Mouse (Mus musculus) mature B cell (primary cell): ENCODE results near the gene Zbtb46.

Experiments used
- in situ Hi-C: fragments of 300-500 bp; cut with MboI; formaldehyde crosslinking; loops from 2 replicates; pipeline ENCODE4 v1.14.3; 2019

Gene Zbtb46

GRCm38 (mm10) chr2:181365655-181366075 lies 93.6 kb downstream of the Zbtb46 start:
- in situ Hi-C loops: no loop called here

DNA sequence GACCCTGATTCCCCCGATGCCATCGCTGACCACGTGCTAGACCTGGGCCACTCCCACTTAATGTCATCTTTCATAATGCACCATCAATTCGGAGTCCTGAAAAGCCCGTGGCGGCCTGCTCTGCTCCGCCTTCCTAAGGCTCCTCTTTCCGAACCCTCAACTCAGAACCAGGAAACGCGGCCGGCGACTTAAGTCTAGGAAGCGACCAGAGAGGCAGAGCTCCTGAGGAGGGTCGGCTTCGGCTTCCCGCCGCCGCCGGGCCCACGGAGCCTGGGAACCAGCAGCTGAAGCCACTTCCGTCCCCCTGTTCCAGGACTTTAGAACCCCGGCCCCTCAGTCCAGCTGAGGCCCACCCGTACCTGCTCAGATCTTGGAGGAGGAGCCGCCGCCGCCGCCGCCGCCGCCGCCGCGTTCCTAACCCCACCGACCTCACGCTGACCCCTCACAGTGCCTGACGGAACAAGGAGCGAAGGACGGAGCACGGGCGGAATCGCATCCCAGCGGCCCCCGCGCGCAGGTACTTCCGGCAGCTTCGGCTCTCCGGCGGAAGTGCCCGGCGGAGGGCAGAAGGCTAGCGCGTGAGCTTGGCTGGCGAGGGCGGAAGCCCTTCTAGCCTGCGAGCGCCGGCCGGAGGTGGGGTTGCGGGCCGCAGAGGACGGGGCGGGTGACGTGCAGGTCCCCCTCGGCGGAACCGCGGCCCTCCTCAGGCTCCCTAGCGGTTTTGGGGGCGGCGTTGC lies 94.2 kb downstream of the Zbtb46 start, which contains the start of the genes Zgpat and Arfrp1:
TSS of gene Zgpat (plus strand) at position 69 of the 737 bp plus-strand sequence.
TSS of gene Arfrp1 (minus strand) at position 545 of the 737 bp plus-strand sequence.
- in situ Hi-C loops: no loop called here

GRCm38 (mm10) chr2:181364487-181364859 lies 94.8 kb downstream of the Zbtb46 start:
- in situ Hi-C loops: no loop called here

GRCm38 (mm10) chr2:181363946-181364345 lies 95.3 kb downstream of the Zbtb46 start:
- in situ Hi-C loops: no loop called here

DNA sequence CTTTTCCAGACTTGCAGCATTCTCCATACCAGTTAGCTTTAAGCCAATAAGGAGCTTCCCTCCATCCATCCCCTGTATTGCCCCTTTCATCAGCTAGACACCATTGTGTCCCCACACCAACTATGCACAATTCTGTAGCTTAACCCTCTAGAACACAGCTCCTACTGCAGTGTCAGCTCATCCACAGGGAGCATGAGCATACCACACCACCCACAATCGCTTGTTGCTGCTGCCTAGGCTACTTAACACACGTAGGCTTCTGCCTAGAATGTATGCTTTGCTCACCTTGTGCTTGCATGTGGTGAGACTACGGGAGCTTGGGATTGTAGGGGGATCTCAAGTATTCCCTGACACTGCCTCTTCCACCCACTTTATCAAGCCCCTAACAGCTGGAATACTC lies 102.4 kb downstream of the Zbtb46 start:
- in situ Hi-C loops: no loop called here

DNA sequence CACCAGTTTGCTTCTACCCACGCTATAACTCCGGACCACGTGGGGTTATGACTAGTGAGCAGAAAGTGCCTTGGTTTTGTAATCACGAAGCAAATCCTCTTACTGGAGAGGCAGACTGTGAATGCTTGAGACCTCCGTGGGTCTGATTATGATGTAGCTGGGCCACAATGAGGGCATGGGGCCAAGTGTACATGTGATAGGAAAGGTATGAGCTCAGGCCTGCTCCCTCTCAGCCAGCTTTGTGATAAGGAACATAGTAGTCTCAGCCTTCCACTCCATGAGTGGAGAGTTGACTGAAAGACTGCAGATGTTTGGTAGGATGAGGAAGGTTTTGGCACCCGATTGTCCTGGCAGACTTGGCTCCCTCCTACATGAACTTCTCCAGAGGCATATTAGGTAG lies 116.5 kb downstream of the Zbtb46 start:
- in situ Hi-C loops: no loop called here

- in situ Hi-C loops: no loop called here
These were observed 118.8 kb downstream of the Zbtb46 start for GRCm38 (mm10) chr2:181340426-181340825.
